Mouse (Mus musculus) urinary bladder, adult 2 months (tissue): ENCODE measurements around the gene Aurkc. TPM values are rescaled to one million over a fixed set of nuclear protein-coding genes. Genes with fewer than 3 reads are reported as not detected.
"Not testable (repeated sequence)": the region's sequence is repeated elsewhere in the genome, so short reads cannot be mapped to it uniquely, and the experiment has no call there.

Source experiments
- DNase-seq: peaks from one replicate; pipeline ENCODE4 v3.0.0; 2022; ENCODE audit warnings: low spot score
- polyA plus RNA-seq: library from polyadenylated mRNA; depleted of rRNA; stranded (reverse); fragments of >200 nt; gene quantifications from 2 replicates; pipeline ENCODE4 v1.2.3, GENCODE M21; 2012; rRNA removed

The Aurkc gene
- 0.22 TPM in 1 of 2 replicates, not detected in the other for polyA plus RNA-seq

DNA sequence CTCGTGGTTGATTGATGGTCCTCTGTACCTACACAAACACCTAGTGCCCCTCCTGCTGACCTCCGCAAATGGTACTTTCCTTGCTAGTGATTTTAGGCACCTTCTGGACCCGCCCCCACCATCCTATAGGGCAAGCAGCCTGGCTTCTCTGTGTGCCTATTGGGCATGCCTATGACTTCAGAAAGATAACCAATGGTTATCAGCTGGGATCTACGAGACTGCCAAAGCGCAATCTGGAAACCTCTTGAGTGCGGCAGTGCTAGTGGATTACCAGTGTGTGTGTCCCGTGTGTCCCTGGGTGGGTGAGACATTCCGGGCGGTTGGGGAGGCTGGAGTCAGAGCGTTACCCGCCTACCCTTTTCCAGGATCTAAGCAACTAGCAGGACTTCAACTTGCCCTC is at the start of gene Aurkc:
Aurkc (plus strand) TSS at position 50 of the 400 bp plus-strand sequence.
- DNase-seq = not testable (repeated sequence)

DNA sequence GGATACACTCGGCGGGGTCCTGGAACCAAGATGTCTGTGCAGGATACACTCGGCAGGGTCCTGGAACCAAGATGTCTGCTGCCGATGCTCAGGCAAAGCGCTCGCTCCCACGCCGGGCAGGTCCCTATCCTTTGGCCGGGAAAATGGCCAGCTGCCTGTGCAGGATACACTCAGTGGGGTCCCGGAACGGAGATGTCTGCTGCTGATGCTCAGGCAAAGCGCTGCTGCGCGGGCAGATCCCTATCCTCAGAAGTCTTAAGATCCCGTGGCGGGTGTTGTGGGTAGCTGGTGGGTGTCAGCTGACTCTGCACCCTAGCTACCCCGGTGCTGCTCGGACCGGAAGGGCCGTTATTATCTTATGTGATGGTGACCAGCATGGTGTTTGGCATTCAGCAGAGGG is 47.0 kb upstream of the Aurkc start:
- not testable (repeated sequence) for DNase-seq

GRCm38 (mm10) chr7:6956576-6956975 is 38.5 kb upstream of the Aurkc start:
- DNase-seq = no peak

DNA sequence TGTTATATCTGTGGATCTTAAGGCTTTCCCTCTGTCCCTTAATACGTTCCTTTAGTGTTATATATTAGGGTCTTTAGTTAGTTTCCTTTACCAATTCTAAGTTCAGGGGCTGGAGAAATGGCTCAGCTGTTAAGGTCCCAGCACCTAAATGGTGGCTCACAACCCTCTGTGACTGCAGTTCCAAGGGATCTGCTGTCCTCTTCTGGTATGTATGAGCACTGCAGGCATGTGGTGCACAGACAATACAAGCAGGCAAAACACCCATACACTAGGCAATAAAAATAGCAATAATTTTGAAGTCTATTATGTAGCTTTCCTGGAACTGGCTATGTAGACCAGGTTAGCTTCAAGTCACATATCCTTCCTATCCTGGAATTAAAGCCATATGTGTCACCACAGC is 36.5 kb upstream of the Aurkc start:
- DNase-seq = no peak

DNA sequence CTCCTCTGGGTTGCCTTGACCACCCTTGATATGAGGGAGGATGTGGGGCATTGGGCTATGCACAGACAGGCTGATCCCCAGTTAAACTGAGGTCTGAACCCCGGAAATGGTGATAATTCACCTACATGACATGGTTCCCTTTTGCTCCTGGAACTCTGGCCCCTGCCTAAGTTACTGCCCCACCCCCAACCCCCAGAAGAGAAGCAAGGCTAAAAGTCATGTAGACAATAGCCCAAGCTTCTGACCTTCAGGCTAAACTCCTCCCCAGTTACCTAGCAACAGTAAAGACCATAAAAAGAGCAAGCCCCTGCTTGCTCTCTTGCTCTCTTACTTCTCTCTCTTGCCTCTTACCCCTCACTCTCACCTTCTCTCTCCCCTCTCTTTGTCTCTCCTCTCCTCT is 21.5 kb upstream of the Aurkc start:
- no peak for DNase-seq

GRCm38 (mm10) chr7:6976890-6977289 is 18.2 kb upstream of the Aurkc start:
- DNase-seq = no peak

- not testable (repeated sequence) for DNase-seq
Observed at GRCm38 (mm10) chr7:6998914-6999313, 3.8 kb downstream of the Aurkc start.

DNA sequence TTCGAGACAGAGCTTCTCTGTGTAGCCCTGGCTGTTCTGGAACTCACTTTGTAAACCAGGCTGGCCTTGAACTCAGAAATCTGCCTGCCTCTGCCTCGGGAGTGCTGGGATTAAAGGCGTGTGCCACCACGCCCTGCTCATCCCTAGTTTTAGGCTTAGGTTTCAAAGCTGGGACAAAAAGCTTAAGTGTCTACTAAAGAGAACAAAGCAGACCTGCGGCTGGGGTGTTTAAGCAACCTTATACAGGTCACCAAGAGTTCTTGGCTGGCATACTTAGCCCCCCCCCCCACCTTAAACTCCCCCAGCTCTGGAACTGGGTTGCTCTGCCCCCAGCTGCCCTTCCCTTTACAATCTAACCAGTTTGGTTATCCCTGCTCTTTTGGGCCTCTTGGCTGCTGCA is 10.3 kb downstream of the Aurkc start:
- not testable (repeated sequence) for DNase-seq

GRCm38 (mm10) chr7:7027445-7027844 is 32.3 kb downstream of the Aurkc start:
- DNase-seq = no peak

- not testable (repeated sequence) for DNase-seq
Observed at GRCm38 (mm10) chr7:7049659-7050320, 54.7 kb downstream of the Aurkc start.

Other genes with a start within 250 kb of the Aurkc start
- gene Zfp954, start 126.2 kb downstream of the Aurkc start, polyA plus RNA-seq = 12.7 and 15.2 TPM in 2 replicates
- 0.44 and 0.57 TPM in 2 replicates for gene Zfp773, start 141.5 kb downstream of the Aurkc start, polyA plus RNA-seq
- gene Zfp418, start 176.0 kb downstream of the Aurkc start, polyA plus RNA-seq = 2.2 and 2.7 TPM in 2 replicates
- gene Zfp772, start 214.7 kb downstream of the Aurkc start, polyA plus RNA-seq = 8.4 and 10.1 TPM in 2 replicates